Mouse (Mus musculus) liver, embryonic 14.5 days (tissue): ENCODE measurements around the gene Pilrb2. TPM values are rescaled to one million over a fixed set of nuclear protein-coding genes. Genes with fewer than 3 reads are reported as not detected.

Source experiments
- ATAC-seq: fragments of 200-750 bp; cut with Nextera tagmentation; 2 replicates; pipeline ENCODE4 v1.8.0; 2017; ENCODE audit warnings: moderate number of reproducible peaks, mild to moderate bottlenecking, moderate library complexity; ENCODE audit not compliant: insufficient read depth
- DNase-seq, 3 experiments: peaks; one replicate each; pipeline ENCODE4 v3.0.0-alpha.2; 2012 to 2013; ENCODE audit warnings: low read depth in 3 of 3, low spot score in 3 of 3
- H3K27ac ChIP-seq: fragments of 300-500 bp; sonication (generic); 2 replicates; pipeline ENCODE4 v1.5.1; 2014; ENCODE audit warnings: moderate library complexity, mild to moderate bottlenecking, control low read depth, inconsistent platforms
- H3K27me3 ChIP-seq: fragments of 300-500 bp; sonication (generic); 2 replicates; pipeline ENCODE4 v1.6.1; 2014; ENCODE audit warnings: mild to moderate bottlenecking, low read length, moderate library complexity; ENCODE audit not compliant: control insufficient read depth, insufficient read depth
- H3K36me3 ChIP-seq: fragments of 300-500 bp; sonication (generic); replicated peaks from 2 replicates; pipeline ENCODE4 v1.6.1; 2014; ENCODE audit warnings: low read depth; ENCODE audit not compliant: control insufficient read depth, insufficient read depth
- H3K4me1 ChIP-seq, 2 experiments: fragments of 200-500 bp in 1 of 2; fragments of 300-500 bp in 1 of 2; sonication (generic) in 1 of 2; replicated peaks; 2 replicates each; pipeline ENCODE4 v1.6.1; 2012 to 2014; ENCODE audit warnings: antibody characterized with exemption in 1 of 2, inconsistent platforms in 1 of 2, low read length in 1 of 2; ENCODE audit not compliant: control insufficient read depth in 2 of 2, insufficient read depth in 2 of 2
- H3K4me2 ChIP-seq: fragments of 300-500 bp; sonication (generic); 2 replicates; pipeline ENCODE4 v1.6.1; 2014; ENCODE audit warnings: low read depth, mild to moderate bottlenecking, control low read depth, moderate library complexity
- H3K4me3 ChIP-seq, 2 experiments: fragments of 200-500 bp in 1 of 2; fragments of 300-500 bp in 1 of 2; sonication (generic) in 1 of 2; 2 replicates each; pipeline ENCODE4 v1.5.1; 2012 to 2014; ENCODE audit warnings: low read depth in 2 of 2, low read length in 2 of 2, mild to moderate bottlenecking in 2 of 2, control low read depth in 1 of 2, inconsistent platforms in 1 of 2, moderate library complexity in 1 of 2; ENCODE audit not compliant: insufficient read depth in 1 of 2
- H3K9ac ChIP-seq: fragments of 300-500 bp; sonication (generic); replicated peaks from 2 replicates; pipeline ENCODE4 v1.6.1; 2014; ENCODE audit warnings: mild to moderate bottlenecking, control low read depth, moderate library complexity
- H3K9me3 ChIP-seq: fragments of 300-500 bp; sonication (generic); 2 replicates; pipeline ENCODE4 v1.6.1; 2016; ENCODE audit warnings: low read length, mixed read lengths; ENCODE audit not compliant: control insufficient read depth
- CTCF ChIP-seq: IDR thresholded peaks from 2 replicates; pipeline ENCODE4 v1.5.1; 2016; ENCODE audit warnings: antibody characterized with exemption, low read depth, control low read depth
- EP300 ChIP-seq: IDR thresholded peaks from 2 replicates; pipeline ENCODE4 v1.6.1; 2016; ENCODE audit warnings: antibody characterized with exemption, low read depth
- WGBS: fragments of 180-500 bp; shearing (Covaris S2); extraction: QIAGEN DNeasy Blood & Tissue Kit; methylation state at CpG from one replicate; pipeline ENCODE4 v1.1.7; 2014; ENCODE audit not compliant: insufficient replicate concordance; 5-methylcytosine and 5-hydroxymethylcytosine counted together
- polyA plus RNA-seq, 2 experiments: library from polyadenylated mRNA; depleted of rRNA in 1 of 2; stranded (reverse) in 1 of 2; unstranded in 1 of 2; fragments of >200 nt; fragmentation: Nextera tagmentation in 1 of 2; extraction: Ambion mirVana in 1 of 2; gene quantifications; 2 replicates each; pipeline versions ENCODE4 v1.2.1 to v1.2.3; 2012 to 2014

The Pilrb2 gene
- polyA plus RNA-seq, 2 experiments: 2.0 to 3.5 TPM

DNA sequence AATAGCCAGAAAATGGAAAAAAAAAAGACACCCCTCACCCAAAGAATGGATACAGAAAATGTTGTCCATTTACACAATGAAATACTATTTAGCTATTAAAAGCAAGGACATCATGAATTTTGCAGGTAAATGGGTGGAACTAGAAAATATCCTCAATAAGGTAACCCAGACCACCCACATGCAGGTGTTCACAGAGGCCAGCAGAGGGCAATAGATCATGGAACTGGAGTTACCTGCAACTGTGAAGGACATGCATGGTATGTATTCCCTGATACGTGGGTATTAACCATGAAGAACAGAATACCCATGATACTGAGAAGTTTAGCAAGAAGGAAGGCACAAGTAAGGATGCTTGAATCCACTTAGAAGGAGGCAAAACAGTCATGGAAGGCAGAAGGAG lies 21.3 kb upstream of the Pilrb2 start:
- TF ChIP-seq CTCF: peak; percentile 55
- no peak for TF ChIP-seq EP300
- no peak for DNase-seq
- no peak for ATAC-seq
- Histone ChIP-seq H3K9ac (no peak overlapping the region), H3K4me1 (no peaks in the 10 kb centered on the region), H3K4me2 (no peak overlapping the region), H3K4me3 (no peak overlapping the region), H3K9me3 (no peaks in the 10 kb centered on the region), H3K36me3 (no peaks in the 10 kb centered on the region), H3K27ac (no peak overlapping the region), H3K27me3 (no peaks in the 10 kb centered on the region)
- 35% methylated on average over 1 of the region's 1 CpGs for WGBS

DNA sequence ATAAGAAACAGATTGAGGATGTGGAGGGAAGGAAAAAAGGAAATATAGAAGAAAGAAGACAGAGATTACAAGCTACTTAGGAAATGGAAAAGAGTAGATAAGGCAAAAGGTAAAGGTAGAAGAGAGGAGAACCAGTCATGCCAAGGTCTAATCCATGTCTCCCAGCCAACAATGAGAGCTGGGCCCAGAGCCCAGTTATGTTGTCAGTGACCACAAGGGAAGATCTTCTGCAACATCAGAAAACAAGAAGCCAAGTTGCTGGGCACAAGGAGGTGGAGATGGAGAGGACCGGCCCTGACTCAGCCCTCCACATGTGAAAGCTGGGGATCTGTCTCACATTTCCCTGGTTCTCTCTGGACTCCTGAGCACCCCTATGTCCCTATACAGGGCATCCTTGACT lies 16.1 kb upstream of the Pilrb2 start:
- no peaks in the 10 kb centered on the region for H3K9me3 ChIP-seq
- no peak overlapping the region for H3K4me2 ChIP-seq
- no peak for TF ChIP-seq EP300
- WGBS: 93% methylated on average over 1 of the region's 1 CpGs
- H3K27ac ChIP-seq: no peak overlapping the region
- H3K36me3 ChIP-seq: no peaks in the 10 kb centered on the region
- no peak overlapping the region for H3K4me3 ChIP-seq
- no peak for DNase-seq
- no peaks in the 10 kb centered on the region for H3K27me3 ChIP-seq
- no peak for ATAC-seq
- no peaks in the 10 kb centered on the region for H3K4me1 ChIP-seq
- H3K9ac ChIP-seq: no peak overlapping the region

DNA sequence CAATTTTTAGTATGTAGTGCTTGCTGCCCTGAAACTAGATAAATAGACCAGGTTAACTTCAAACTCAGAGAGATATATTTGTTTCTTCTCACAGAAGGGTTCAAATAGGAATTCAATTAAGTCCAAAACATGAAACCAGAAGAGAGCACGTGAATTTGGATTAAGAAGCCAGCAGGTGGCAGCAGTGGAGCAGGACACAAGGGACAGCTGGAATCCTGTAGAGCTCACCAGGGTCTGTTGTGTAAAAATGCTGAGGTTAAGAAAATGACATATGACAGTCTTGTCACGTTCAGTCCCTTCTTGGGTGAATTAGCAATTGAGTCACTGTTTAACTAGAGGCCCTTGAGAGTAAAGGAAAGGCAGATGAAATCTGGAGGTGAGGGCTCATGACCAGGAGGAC lies 14.3 kb upstream of the Pilrb2 start:
- Histone ChIP-seq H3K36me3 (no peaks in the 10 kb centered on the region), H3K27me3 (no peaks in the 10 kb centered on the region), H3K4me3 (no peak overlapping the region), H3K4me1 (no peaks in the 10 kb centered on the region), H3K9ac (no peak overlapping the region), H3K4me2 (no peak overlapping the region), H3K27ac (no peak overlapping the region), H3K9me3 (no peaks in the 10 kb centered on the region)
- ATAC-seq (no peak), DNase-seq (peak; percentile 4 to 33 (median 12))
- TF ChIP-seq EP300 (no peak), CTCF (peak; percentile 59)
- WGBS: 0% methylated on average over 2 of the region's 2 CpGs

DNA sequence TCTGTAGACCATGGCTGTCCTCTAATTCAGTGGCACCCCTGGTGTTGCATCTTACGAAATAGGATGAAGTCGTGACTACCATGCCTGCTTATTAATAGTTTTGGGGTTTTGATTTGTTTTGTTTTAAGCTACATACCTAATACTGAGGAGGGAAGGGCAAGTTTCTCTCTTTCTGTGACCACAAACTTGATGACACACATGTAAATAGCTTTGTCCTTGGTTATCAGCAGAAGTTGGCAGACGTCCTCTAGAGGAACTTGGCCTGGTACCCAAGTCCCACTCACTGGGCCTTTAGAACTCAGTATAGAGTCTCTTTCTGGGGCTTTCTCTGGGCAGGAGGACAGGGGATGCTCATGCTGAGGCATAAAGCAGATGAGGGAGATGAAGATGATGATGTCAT lies 11.7 kb upstream of the Pilrb2 start:
- H3K9me3 ChIP-seq: no peaks in the 10 kb centered on the region
- no peak overlapping the region for H3K9ac ChIP-seq
- no peaks in the 10 kb centered on the region for H3K36me3 ChIP-seq
- H3K4me1 ChIP-seq: no peaks in the 10 kb centered on the region
- ATAC-seq (no peak), DNase-seq (no peak)
- H3K4me3 ChIP-seq: no peak overlapping the region
- TF ChIP-seq CTCF (no peak), EP300 (no peak)
- no peaks in the 10 kb centered on the region for H3K27me3 ChIP-seq
- no peak overlapping the region for H3K4me2 ChIP-seq
- no peak overlapping the region for H3K27ac ChIP-seq
- WGBS: 40% methylated on average over 3 of the region's 3 CpGs

DNA sequence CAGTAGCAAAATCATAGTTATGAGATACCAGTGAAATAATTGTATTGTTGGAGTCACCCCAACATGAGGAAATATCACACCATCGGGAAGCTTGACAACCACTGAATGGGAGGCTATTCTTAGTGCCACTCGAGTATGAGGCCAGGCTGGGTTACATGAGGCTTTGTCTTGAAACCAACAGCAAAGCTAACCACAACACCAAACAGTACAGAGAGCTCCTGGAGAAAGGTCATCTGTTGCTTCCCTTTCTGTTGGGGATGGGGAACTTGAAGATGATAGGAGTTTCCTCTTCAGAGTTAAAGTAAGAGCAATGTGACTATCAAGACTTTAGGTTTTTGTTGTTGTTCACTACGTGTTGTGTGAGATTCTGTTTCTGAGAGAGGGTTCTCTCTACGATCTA lies 11.3 kb upstream of the Pilrb2 start:
- no peak for ATAC-seq

DNA sequence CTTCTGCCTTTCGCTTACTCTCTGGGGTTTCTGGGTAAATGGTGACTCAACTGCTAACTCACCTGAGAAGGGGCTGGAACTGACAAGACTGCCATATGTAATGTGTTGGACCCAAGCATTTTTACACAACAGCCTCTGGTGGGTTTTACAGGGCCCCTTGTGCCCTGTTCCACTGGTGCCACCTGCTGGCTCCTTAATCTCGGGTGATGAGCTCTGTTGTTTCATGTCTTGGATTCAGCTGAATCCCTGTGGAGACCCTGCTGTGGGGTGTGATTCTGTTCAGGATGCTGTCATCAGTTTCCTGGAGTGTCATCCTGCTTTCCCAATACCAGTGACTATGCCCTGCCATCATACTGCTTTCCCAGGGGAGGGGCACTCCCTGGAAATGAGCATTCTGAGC lies 6.2 kb upstream of the Pilrb2 start:
- Histone ChIP-seq H3K4me2 (no peak overlapping the region), H3K4me1 (no peaks in the 10 kb centered on the region), H3K27ac (no peak overlapping the region), H3K27me3 (no peaks in the 10 kb centered on the region), H3K9me3 (no peaks in the 10 kb centered on the region), H3K36me3 (no peaks in the 10 kb centered on the region), H3K9ac (no peak overlapping the region), H3K4me3 (no peak overlapping the region)
- ATAC-seq (no peak), DNase-seq (no peak)
- 44% methylated on average over 2 of the region's 2 CpGs for WGBS
- TF ChIP-seq EP300 (no peak), CTCF (peak; percentile 51)

More for the DNA sequence above, 11.3 kb upstream of the Pilrb2 start:
- H3K9me3 ChIP-seq: no peaks in the 10 kb centered on the region
- 14% methylated on average over 4 of the region's 4 CpGs for WGBS
- H3K9ac ChIP-seq: no peak overlapping the region
- H3K4me3 ChIP-seq: no peak overlapping the region
- H3K4me2 ChIP-seq: no peak overlapping the region
- H3K27me3 ChIP-seq: no peaks in the 10 kb centered on the region
- H3K4me1 ChIP-seq: no peaks in the 10 kb centered on the region
- no peaks in the 10 kb centered on the region for H3K36me3 ChIP-seq
- no peak overlapping the region for H3K27ac ChIP-seq
- DNase-seq: no peak
- TF ChIP-seq CTCF (no peak), EP300 (no peak)
